Mouse (Mus musculus): ENCODE measurements at regions not wholly inside any gene's neighbourhood (a gene's known extent, or its start where the extent isn't known, plus 50 kb on each side); places are given as distances from the start of the nearest gene placed in this dataset.
"Not testable (repeated sequence)": the region's sequence is repeated elsewhere in the genome, so short reads cannot be mapped to it uniquely, and the experiment has no call there.

DNA sequence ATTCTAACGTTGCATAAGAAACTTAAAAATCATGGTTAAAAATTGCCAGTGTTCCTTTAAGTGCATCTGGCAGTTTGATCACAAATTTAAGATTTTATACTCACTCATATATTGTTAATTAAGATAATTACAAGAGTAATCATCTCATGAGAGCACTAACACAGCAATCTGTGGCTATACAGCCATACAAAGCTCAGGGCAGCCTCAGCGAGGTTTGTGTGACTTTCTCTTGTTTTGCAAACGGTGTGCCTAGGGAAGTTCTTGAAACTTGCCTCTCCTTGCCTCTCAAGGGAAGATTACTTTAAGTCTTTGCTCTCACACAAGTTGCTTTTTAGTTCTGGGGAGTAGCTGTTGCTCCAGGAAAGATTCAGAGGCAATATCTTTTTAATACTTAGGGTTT, 58.1 kb upstream of the Slc1a4 start:
- no peak for DNase-seq

DNA sequence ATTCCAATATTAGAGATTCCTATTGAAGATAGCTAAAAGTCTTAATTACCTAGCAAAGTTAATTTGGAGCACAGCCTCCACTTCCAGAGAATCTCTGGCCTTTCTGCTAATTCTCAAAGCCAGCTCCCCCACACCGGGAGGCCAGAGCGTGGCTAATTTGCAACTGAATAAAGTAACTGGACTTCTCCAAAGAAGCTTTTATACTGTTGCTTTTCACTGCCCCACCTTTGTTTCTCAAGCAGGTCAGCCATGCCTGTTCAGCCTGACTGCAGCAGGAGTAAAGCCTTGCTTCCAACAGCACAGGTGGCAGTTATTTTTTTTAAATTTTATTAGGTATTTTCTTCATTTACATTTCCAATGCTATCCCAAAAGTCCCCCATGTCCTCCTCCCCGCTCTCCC, 60.8 kb upstream of the Slc1a4 start:
- not testable (repeated sequence) for DNase-seq

DNA sequence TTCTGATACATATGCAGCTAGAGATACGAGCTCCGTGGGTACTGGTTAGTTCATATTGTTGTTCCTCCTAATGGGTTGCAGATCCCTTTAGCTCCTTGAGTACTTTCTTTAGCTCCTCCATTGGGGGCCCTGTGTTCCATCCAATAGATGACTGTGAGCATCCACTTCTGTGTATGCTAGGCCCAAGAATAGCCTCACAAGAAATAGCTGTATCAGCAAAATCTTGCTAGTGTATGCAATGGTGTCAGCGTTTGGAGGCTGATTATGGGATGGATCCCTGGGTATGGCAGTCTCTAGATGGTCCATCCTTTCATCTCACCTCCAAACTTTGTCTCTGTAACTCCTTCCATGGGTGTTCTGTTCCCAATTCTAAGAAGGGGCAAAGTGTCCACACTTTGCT, 61.3 kb upstream of the Slc1a4 start:
- DNase-seq = not testable (repeated sequence)

DNA sequence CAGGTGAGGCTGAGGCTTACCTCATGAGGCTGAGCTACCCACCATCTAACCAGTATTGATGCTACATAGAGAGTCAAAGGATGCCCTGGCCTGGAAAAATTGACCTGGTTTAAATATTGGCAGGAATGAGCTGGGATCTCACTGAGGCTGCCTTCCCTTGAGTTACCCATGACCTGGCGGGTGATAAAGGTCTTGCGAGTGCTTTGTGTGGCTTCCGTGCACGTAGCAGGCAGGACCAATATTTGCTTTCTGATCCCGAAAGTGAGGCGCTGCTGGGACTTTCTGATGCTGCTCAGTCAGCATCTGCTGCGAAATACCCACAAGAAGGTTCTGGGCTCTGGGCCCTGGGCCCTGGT, 63.3 kb upstream of the Slc1a4 start:
- DNase-seq = no peak

DNA sequence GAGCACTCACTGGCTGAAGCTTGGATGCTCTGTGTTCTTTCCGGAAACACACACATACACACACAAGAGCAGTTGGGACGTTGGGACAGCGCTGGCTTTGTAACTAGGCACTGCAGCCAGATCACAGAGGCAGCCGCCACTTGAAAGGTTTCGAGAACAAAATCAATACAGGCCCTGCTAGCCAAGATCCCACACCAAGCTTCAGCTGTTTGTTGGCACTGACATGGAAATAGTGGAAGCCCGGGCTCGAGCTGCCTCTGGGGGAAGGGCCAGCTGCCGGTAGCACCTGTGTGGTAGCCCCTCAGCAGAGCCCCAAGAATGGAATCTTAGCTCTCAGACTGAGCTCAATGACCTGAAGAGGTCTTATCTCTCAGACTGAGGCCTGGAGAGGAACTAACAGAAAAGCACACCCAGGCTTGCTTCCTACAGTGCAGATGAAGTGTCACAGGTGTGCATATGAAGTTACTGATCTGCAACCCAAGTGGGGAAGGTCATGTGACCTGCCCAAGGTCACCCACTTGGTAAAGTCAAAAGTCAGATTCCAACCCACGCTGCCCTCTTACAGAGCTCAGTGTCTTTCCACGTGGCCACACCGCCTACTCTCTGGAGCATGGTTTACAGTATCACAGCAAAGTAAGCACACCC, 63.8 kb upstream of the Slc1a4 start:
- no peak for DNase-seq

DNA sequence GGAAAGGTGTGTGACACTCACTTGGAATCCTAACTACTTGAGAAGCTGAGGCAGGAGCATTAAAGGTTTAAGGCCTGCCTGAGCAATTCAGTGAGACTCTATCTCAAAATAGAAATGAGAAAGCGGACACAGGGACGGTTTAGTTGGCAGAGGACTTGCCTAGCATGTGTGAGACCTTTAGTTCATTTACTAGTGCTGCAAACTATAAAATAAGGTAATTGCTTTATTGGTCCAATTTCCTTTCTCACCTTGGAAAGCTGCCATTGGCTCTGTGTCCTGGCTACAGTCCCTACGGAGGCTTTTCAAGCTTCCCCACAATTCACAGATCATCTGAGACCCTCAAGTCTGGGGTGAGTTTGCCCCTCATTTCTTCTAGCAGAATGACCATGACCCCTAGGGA, 64.4 kb upstream of the Slc1a4 start:
- no peak for DNase-seq

DNA sequence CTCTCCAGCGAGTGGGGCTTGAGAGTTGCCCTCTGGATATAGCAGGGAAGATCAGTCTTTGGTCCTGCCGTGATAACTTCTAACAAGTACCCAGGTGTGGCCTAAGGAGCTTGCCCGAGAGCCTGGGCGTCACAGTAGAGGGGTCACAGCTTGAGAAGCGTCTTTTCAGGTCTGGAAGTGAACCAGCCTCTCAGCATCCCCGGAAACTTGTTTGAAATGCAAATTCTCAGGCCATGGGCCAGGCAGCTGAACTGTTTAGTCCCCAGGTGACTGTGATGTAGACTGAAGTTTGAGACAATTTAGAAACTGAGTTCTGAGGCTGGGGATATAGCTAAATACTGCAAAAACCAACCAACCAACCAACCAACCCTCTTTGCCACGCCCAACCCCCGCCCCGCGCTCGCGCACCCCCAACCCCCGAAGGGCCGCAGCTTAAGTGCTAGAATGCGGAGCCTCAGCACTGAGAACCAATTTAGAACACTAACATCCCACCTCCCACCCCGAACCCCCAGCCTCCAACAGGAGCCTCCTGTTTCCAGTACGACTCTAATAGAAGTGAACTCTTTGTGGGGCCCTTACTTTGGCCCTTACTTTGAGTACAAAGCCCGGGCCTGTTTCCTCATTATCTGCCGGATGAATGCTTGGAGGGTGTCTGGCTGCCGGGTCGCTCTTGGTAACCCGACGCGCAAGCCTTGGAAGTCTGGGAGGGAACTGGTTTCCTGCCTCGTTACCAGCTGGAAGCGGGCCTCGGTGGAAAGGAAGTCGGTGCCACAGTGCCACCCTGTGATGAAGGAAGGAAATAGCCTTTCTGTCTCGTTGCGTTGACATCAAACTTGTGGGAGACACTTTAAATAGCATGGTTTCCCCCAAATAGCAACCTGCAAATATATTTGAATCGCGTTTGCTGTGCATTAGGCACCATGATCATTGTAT, 68.1 kb upstream of the Slc1a4 start:
- peak; percentile 91 for DNase-seq

DNA sequence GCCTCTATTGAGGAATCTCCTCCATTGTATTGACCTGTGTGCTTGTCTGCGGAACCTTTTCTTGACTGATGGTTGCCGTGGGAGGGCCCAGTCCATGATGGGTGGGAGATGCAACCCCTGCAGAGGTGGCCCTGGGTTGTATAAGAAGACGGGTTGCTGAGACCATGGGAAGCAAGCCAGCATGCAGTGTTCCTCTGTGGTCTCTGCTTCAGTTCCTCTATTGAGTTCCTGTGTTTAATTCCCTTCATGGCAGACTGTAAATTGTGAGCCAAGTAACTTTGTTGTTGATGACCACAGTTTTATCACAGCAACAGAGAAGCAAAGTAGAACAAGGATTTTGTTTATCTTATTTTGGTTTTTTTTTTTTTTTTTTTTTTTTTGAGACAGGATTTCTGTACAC, 70.9 kb upstream of the Slc1a4 start:
- DNase-seq = no peak

DNA sequence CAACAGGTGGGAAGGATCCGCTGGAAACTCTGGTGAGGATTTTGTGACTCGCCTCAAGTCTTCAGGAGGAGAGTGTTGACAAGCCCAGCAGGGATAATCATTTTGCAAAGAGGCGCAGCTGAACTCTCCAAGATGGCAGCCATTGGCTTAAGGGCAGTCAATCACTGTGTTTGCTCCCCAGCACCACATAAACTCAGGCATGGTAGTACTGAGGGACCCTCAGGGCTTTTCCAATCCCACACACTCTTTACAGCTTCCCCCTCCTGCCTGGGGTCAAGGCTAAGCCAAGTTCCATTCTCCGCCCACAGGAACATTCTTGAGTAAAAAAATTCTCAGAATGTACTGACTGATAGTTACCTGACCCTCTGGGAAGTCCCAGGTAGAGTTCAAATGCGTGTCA, 72.0 kb upstream of the Slc1a4 start:
- DNase-seq = no peak

DNA sequence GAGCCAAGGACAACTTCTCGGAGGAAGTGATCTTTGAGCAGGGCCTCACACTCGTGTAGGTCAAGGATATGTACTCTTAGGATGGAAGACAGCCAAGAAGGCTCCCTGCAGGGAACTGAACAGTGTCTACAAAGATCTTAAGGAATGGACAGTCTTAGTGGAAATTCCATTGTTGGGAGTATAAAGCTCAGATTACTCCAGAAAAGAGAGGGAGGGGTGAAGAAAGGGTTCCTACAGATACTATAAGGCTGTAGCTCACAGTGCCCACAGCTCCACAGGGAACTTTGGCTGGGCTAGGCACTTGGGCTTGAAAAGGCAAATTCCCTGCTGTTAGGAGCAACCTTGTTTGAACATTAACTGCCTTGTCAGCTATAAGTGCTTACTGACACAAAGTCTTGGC, 85.6 kb upstream of the Slc1a4 start:
- no peak for DNase-seq

DNA sequence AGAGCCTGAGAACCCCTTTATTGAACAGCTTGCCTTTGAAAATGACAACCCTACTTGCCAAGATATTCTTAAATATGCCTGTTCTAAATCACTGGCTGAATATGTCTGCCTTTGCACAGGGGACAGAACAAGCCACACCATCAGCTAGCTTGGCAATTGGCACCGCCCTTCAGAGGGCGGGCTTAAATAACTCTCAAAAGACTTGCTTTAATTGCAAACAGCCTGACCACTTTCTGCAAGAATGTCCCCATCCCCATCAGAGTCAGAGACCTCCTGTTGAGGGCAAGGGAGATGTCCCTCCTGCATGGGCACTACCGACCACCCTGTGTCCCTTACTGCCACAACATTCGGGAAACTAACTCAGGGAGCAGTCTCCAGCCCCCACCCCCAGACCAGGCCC, 88.4 kb upstream of the Slc1a4 start:
- DNase-seq = no peak

DNA sequence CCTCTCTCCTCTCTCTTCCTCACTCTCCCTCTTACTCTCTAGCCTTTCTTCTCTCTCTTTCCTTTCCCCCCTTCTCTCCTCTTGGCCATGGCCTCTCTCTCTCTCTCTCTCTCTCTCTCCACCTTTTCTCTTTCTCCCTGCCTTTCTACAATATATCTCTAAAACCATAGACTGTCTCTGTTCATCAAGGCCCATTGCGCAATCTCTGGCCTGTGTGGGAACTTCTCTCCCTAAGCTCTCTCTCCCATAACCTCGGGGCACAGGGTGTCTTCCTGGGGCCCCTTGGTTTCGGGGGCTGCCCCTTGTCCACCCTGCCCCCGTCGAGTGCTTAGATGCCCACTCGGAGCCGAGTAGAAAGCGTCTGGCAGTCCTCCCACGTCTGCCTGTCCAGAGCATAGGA, 103.5 kb upstream of the Slc1a4 start:
- no peak for DNase-seq

DNA sequence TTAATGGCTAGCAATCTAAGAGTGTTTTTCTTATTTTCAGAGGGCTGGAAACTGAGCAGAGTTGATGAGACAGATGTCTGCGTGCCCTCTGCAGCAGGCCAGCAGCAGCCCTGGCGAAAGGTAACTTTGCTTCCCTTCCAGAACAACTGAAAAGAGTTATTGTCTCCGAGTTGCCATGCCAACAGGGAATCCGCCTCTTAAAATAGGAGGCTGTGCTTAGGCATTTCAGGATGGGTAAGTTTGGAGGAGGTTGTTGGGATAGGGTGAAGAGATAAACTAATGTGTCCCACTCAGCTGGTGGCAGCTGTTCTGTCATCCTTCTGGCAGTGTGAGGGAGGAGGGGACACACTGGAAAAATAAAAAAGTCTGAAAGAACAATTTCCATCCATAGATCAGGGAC, 100.6 kb upstream of the Sertad2 start:
- no peak for DNase-seq

DNA sequence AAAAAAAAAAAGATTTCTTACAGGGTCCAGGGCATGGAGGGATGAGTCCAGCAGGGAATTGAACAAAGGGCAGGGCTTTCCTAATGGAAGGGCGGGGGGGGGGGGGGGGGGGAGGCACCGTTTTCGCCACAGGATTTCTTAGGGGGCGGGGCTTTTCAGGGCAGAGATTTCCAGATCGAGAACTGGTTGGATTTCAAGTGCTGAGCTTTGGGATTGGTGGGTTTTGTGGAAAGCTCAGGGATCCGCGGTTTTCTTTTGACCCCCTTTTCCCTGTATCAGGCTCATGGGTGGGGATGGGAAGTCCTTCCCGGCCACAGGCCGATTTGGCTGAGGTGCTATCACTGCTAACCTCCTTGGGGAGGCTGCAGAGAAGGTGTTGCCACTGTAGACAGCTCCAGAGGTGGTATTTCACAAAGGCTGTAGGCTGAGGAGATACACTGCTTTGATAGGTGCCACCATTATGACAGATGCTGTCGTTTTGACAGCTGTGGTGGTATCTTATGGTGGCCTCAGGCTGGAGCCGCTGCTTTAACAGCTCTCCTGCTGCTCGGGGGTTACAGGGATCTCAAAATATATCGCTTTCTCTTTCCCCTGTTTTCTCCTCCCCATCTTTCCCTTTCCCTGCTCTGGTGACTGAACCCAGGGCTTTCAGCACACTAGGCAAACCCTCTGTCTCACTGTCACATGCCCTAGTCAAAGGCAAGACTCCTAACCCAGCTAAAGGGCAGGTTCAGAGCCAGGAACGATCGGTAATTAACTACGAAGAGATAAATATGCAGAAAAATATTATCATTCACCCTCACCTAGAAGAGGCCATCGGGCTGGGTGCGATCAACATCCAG, 97.8 kb upstream of the Sertad2 start:
- DNase-seq = no peak

DNA sequence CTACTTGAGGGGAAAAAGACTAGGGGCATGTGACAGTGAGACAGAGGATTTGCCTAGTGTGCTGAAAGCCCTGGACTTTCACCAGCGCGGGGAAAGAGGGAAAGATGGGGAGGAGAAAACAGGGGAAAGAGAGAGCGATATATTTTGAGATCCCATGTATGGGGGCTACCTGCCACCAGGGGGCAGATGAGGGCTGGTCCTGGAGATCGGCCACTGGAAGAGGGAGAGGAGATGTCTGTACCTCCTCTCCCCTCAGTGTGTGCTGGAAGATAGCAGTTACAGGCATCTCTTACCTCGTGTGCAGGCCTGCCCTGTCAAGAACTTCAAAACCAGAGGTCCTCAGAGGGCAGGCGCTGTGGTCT, 97.2 kb upstream of the Sertad2 start:
- peak; percentile 82 for DNase-seq

DNA sequence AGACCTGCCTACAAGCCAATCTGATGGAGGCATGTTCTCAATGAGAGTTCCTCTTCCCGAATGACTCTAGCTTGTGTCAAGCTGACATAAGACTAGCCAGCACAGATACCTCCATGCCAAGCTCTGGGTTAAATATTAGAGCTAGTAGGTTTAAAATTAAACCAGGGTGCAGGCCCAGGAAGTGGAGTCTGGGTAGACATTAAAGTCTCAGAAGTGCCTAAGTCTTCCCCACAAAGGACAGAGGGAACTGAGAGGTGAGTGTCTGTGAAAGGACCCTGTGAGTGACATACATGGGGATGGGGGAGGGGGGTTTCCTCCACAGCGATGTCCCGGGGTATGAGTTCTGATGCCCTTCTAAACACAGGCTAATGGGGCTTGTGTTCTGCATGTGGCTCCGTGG, 90.2 kb upstream of the Sertad2 start:
- DNase-seq = no peak

DNA sequence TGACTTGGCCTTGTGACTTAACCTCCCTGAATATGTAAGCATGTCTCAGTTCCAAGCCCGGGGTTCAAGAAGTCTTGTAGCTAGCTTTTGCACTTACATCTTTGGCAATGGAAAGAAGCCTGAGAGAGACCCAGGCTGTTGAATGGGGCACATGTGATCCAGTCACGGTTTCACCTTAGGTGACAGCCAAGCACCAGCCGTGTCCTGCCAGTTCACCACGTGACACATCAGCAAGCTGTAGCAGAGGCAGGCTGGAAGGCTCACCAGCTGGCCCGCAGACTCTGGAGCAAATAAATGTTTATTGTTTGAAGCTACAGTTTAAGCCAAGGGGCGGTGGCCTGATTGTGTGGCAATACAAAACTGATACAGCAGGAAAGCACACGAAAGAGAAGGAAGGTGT, 89.3 kb upstream of the Sertad2 start:
- no peak for DNase-seq

DNA sequence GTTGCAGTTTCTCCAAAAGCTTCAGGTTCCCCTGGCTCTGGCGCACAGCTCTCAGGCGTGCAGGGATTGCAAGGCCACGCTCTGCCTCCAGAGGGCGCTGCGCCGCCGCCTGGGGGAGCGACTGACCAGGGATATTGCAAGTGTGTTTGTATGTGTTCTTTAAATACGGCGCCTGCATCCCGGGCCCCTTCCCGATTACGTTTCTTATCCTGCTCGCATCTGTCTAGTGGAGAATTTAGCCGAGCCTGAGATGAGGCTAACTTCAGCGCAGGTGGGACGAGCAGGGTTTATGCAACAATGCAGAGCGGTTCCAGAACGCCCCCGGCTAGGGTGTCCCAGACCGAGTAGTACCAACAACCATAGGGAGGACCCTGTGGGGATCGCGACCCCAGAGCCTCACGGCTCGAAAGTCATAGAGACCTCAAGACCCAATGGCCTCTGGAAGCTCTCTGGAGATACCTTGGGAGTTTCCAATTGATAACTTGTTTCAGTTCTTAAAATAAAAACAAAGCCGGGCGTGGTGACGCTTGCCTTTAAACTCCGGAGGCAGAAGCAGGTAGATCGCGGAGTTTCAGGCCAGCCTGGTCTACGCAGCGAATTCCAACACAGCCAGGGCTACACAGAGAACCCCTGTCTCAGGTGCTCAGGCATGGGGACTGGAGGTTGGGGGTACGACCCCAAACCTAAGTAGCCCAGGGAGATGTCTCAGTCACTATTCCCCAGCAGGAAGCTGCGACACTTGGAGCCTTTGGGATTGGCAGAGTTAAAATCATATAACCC, 87.8 kb upstream of the Sertad2 start:
- peak; percentile 91 for DNase-seq

DNA sequence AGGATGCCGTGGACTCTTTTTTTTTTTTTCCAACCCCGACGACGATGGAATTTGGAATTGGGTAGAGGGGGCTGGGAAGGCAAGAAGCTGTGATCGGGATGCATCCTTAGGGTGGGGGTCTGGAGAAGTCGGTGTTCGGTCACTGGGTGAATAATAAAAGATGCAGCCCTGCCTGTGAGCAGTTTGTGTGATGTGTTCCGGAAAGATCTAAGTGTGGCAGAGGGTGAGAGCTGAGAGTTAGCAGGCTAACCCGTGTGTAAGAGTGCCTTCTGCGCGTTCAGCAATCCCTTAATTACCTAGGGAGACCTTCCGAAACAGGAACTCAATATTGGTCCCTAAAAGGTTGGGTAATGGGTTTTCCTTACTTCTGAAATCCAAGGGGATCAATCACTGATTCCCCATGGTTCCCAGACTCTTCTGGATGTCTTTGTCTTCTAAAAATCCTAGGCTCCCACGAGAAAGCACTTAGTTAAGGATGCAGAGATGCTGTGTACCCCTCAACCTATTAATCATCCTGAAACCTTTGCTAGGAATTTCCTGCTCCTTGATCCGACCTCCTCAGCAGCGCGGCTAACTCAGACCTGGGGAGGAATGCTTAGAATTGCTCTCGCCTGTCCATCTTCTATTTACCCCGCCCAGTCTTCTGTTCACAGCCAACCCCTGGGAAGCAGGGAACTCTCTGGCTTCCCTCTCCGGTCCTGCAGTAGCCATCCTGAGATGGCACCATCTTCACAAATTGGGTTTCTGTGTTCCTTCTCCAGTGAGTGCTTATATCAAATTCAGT, 87.0 kb upstream of the Sertad2 start:
- DNase-seq = no peak

DNA sequence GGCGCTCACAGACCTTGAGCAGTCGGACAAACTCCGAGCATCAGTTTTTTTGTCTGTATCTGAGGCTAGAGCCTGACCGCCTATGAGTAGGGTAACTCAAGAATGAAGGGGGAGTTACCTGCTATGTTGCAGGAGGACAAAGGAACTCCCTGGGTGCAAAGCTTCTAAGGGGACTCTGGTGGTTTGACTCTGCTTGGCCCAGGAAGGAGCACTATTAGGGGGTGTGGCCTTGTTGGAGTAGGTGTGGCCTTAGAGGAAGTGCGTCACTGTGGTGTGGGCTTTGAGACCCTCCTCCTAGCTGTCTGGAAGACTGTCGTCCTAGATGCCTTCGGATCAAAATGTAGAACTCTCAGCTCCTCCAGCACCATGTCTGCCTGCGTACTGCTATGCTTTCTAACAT, 83.9 kb upstream of the Sertad2 start:
- DNase-seq = no peak

DNA sequence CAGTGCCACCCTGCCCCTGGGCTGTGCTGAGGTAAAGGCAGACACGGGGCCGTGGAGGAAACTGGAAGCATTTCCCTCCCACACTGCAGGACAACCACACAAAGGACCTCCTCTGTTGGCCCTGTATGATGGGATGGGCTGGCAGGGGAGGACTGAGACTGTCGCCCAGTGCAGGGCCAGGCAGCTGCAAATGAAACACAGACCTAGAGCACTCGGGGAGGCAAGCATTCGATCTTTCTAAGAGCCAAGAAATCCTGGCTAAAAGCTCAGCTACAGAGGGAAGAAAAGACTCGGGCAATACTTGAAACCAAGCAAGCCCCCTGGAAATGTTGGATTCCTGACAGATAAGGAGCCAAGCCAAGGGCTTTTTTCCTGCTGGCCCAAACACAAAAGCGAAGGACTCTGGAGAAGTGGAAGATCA, 82.5 kb upstream of the Sertad2 start:
- DNase-seq = peak; percentile 25

DNA sequence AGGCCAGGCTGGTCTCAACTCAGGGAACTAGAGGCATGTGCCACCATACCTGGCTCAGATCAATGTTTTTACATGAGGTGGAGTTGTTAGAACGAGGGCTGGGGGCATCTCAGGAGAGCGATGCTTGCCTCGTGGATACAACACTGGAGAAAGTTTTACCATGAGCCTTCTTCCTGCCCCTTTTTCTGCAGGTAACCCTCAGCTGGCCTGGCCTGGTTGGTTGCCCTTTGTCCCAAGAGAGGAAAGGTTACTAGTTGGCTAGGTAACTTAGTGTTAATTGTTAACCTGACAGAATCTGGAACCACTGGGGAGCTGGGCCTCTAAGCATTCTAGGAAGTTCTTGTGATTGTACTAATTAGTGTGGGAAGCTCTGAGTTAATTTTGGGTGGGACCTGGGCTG, 81.0 kb upstream of the Sertad2 start:
- no peak for DNase-seq

Data from heart, postnatal 4 days (tissue).